Mouse (Mus musculus) intestine, embryonic 15.5 days (tissue): ENCODE data around the gene Epb41l2. TPM values are rescaled to one million over a fixed set of nuclear protein-coding genes. Genes with fewer than 3 reads are reported as not detected.
A peak's percentile ranks its signal among the peaks of the same experiment; 100 is the strongest.

Source experiments
- ATAC-seq: fragments of 200-750 bp; cut with Nextera tagmentation; 2 replicates; pipeline ENCODE4 v1.8.0; 2017; ENCODE audit warnings: moderate TSS enrichment, moderate library complexity
- H3K27ac ChIP-seq: fragments of 300-500 bp; sonication (generic); 2 replicates; pipeline ENCODE4 v1.5.1; 2015; ENCODE audit warnings: mild to moderate bottlenecking, inconsistent platforms
- H3K27me3 ChIP-seq: fragments of 300-500 bp; sonication (generic); replicated peaks from 2 replicates; pipeline ENCODE4 v1.6.1; 2015; ENCODE audit warnings: inconsistent platforms
- H3K36me3 ChIP-seq: fragments of 300-500 bp; sonication (generic); 2 replicates; pipeline ENCODE4 v1.6.1; 2015; ENCODE audit warnings: inconsistent platforms
- H3K4me1 ChIP-seq: fragments of 300-500 bp; sonication (generic); replicated peaks from 2 replicates; pipeline ENCODE4 v1.6.1; 2015; ENCODE audit warnings: inconsistent platforms
- H3K4me2 ChIP-seq: fragments of 300-500 bp; sonication (generic); replicated peaks from 2 replicates; pipeline ENCODE4 v1.6.1; 2015; ENCODE audit warnings: mild to moderate bottlenecking, inconsistent platforms
- H3K4me3 ChIP-seq: fragments of 300-500 bp; sonication (generic); replicated peaks from 2 replicates; pipeline ENCODE4 v1.5.1; 2015; ENCODE audit warnings: inconsistent platforms
- H3K9ac ChIP-seq: fragments of 300-500 bp; sonication (generic); 2 replicates; pipeline ENCODE4 v1.6.1; 2015; ENCODE audit warnings: inconsistent platforms
- H3K9me3 ChIP-seq: fragments of 300-500 bp; sonication (generic); 2 replicates; pipeline ENCODE4 v1.6.1; 2016; ENCODE audit warnings: inconsistent platforms
- WGBS: fragments of 180-500 bp; shearing (Covaris S2); methylation state at CpG from one replicate; pipeline ENCODE4 v1.1.7; 2015; 5-methylcytosine and 5-hydroxymethylcytosine counted together
- polyA plus RNA-seq: library from polyadenylated mRNA; unstranded; fragments of >200 nt; fragmentation: Nextera tagmentation; extraction: Ambion mirVana; gene quantifications from 2 replicates; pipeline ENCODE4 v1.2.1, GENCODE M21; 2015

Gene Epb41l2
- polyA plus RNA-seq, 1 experiment from 2014 or later, result 42.1 TPM

DNA sequence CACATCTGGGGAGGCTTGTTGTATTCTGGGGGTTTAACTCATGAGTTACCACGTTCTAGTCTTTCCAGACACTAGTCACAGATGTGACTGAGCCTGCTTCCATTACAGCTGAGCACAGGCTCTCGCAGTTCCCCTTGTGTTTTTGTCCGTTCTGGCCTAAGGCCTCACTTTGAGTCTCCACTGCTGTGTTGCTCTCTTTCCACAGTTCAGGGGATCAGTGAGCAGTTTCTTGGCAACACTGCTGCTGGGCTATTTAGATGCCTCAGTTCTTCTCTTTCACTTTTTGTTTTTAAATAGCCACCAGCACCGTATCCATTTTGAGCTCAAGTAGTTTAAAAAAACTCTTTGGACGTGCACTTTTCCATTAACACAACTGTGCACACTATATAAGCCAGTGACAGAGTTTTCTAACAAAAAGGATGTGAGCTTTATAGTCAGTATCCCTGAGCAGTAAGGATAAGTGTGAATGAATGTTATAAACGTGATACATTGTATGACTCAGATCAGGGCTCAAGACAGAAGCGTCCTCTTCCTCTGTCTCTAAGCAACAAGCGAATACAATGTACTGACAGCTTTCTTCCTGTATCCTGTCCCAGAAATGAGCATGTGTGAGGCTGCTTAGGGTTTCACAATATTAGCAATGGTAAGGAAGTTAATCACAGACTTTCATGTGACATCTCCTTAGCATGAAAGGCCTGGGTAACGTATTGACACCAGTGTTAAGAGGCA, 28.1 kb upstream of the Epb41l2 start:
- no peak overlapping the region for H3K27ac ChIP-seq
- no peak overlapping the region for H3K4me3 ChIP-seq

DNA sequence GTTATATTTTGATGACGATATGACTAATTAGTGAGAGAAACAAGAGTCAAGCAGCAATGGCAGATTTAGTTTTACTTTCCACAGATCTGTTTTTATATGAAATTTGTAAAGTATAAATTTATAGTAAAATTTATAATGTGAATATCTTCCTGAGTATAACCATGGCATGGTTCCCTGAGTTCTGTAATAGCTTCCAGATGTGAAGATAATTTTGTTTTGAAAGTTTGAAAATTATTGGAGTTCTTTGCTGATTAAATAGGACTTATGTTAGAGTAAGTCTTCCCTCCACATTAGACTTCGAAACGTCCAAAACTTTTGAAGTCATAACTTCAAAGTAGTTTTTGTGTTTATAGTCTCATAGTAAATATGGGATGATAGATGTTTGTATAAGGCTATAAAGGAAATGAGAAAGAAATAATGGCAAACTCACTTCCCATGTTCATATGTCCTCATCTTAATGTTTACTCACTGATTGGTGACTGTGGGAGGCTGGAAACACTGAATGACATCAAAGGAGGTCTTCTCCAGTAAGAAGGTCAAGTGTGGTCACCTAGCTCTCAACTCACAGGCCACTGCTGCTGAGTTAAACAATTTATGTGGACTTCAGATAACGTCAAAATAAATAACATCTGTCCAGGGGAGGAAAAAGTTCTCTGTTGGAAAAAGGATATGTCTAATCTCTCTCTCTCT, 26.1 kb upstream of the Epb41l2 start:
- H3K9ac ChIP-seq, result no peak overlapping the region
- H3K27me3 ChIP-seq, result no peaks in the 10 kb centered on the region
- no peak overlapping the region for H3K4me2 ChIP-seq
- no peaks in the 10 kb centered on the region for H3K9me3 ChIP-seq
- ATAC-seq, result no peak
- H3K36me3 ChIP-seq, result no peaks in the 10 kb centered on the region
- H3K27ac ChIP-seq, result no peak overlapping the region
- WGBS, result 51% methylated on average over 4 of the region's 4 CpGs
- no peak overlapping the region for H3K4me3 ChIP-seq
- H3K4me1 ChIP-seq, result no peaks in the 10 kb centered on the region

More for the DNA sequence above, 28.1 kb upstream of the Epb41l2 start:
- no peaks in the 10 kb centered on the region for H3K9me3 ChIP-seq
- 54% methylated on average over 9 of the region's 9 CpGs for WGBS
- ATAC-seq, result 0 out of 2 replicates have a peak, but pooled peaks have one; percentile 41
- H3K4me1 ChIP-seq, result no peaks in the 10 kb centered on the region
- H3K9ac ChIP-seq, result no peak overlapping the region
- no peaks in the 10 kb centered on the region for H3K36me3 ChIP-seq
- no peaks in the 10 kb centered on the region for H3K27me3 ChIP-seq
- H3K4me2 ChIP-seq, result no peak overlapping the region

DNA sequence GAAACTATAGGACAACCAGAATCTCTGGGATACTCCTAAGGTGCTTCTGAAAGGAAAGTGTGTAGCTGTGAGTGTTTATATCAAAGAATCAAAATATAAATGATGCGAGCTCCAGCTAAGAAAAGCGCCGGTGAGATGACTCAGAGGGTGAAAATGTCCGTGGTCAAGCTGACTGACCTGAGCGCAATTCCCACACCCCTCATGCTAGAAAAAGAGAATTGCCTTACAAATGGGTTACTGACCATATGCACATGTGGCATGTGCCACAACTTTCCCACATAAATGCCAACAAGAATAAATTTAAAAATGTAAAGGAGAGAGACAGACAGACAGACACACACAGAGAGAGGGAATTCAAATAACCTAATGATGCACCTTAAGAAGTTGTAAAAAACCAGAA, 18.9 kb upstream of the Epb41l2 start:
- Histone ChIP-seq H3K4me3 (no peak overlapping the region), H3K36me3 (no peaks in the 10 kb centered on the region), H3K4me1 (no peaks in the 10 kb centered on the region), H3K9ac (no peak overlapping the region), H3K9me3 (no peaks in the 10 kb centered on the region), H3K27ac (no peak overlapping the region), H3K4me2 (no peak overlapping the region), H3K27me3 (no peaks in the 10 kb centered on the region)
- 94% methylated on average over 5 of the region's 5 CpGs for WGBS
- ATAC-seq, result no peak

DNA sequence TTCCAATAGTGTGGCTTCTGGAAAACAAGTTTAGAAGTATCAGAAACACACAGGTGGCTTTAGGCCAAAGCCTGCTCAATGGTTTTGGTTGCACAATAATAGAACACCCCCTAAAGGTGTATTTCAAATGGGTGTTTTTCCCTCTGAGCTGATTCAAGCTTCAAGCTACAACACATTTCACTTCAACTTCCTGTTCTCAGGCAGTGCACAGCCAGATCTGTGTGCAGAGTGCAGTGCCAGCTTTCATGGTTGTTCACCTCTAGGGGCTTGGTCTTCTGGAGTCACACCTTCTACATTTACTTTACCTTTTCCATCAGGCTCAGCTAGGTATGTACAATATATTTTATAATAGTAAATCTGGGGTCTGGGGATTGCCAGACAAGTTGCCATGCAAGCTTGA, 16.8 kb upstream of the Epb41l2 start:
- Histone ChIP-seq H3K27ac (no peak overlapping the region), H3K9ac (no peak overlapping the region), H3K4me3 (no peak overlapping the region), H3K4me1 (no peaks in the 10 kb centered on the region), H3K36me3 (no peaks in the 10 kb centered on the region), H3K27me3 (no peaks in the 10 kb centered on the region), H3K9me3 (no peaks in the 10 kb centered on the region), H3K4me2 (no peak overlapping the region)
- no peak for ATAC-seq

DNA sequence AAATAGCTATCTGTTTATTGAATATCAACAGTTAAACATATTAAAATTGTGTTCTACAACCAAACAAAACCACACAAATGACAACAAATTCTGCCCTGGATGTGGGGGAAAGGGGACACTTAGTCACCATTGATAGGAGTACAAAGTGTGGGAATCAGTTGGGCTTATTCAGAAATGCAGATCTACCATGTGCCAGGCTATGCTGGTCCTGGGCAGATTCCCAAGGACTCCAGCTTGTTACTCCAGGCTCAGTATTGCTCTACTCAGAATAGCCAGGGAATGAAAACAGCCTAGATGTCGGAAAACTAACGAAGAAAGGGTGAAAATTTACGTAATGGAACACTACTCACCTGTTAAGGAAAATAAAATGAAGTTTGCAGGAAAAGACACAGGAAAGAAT, 5.7 kb upstream of the Epb41l2 start:
- Histone ChIP-seq H3K27ac (no peak overlapping the region), H3K4me1 (no peaks in the 10 kb centered on the region), H3K36me3 (no peaks in the 10 kb centered on the region), H3K4me3 (no peak overlapping the region), H3K9ac (no peak overlapping the region), H3K27me3 (no peaks in the 10 kb centered on the region), H3K9me3 (no peaks in the 10 kb centered on the region), H3K4me2 (no peak overlapping the region)
- 93% methylated on average over 3 of the region's 3 CpGs for WGBS
- ATAC-seq, result no peak

DNA sequence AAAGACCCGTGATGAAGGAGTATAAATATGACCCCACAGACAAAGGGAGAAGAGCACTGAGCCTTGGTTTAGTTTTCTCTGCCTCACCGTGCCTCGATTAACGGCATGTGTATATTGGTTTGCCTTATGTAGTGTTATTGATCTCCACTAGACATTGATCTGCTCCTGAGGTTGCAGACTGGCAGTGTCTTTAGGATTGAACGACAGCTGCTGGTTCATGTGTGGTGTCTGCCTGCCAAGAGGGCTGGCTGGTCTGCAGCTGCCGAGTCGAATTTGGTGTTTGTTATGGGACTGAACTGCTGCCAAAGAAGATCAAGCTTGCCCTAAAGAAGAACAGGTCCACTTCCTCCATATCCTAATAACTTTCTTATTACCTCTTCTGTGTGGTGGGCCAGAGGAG, 5.2 kb upstream of the Epb41l2 start:
- no peak overlapping the region for H3K27ac ChIP-seq
- WGBS, result 87% methylated on average over 7 of the region's 7 CpGs
- no peak for ATAC-seq
- no peaks in the 10 kb centered on the region for H3K4me1 ChIP-seq
- no peaks in the 10 kb centered on the region for H3K36me3 ChIP-seq
- H3K4me2 ChIP-seq, result no peak overlapping the region
- H3K4me3 ChIP-seq, result no peak overlapping the region
- H3K27me3 ChIP-seq, result no peaks in the 10 kb centered on the region
- no peak overlapping the region for H3K9ac ChIP-seq
- no peaks in the 10 kb centered on the region for H3K9me3 ChIP-seq

DNA sequence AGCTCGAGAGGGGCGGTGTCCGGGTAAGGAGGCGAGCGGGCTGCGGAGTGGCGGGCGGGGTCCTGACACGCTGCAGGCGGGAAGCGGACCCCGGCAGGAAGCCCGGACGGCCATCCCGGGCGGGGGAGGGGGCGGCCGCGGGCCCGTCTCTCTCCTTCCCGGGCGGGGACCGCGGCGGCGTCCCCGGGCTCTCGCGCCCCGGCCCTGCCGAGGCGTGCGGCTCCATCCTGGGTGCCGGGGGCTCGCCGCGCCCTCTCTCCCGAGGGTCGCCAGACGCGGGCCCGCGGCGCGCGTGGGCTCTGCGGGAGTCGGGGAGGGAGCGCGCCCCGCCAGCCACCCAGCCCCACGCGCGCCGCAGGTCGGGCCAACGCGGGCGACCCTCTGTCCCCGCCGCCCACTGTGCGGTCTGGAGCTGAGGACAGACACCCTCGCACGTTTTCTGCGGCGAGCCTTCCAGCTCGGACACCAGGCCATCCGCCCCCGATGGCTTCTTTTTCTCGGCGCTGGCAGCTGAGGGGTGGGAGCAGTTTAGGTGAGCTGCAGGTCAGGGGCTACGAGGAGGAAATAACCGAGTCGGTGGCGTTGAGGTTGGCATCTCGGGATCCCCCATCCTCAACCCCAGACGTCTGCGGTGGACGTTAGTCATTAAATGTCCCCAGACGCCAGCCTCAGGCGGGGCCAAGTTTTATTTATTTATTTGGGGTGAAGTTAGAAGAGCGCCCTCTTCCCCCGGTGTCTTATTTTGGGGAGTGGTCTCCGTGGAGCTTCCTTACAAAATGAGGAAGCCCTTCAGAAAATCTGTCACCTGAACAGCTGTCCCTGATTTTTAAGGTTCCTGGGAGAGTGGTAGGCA, 587 bp downstream of the Epb41l2 start:
- H3K27ac ChIP-seq, result peak overlapping the region; percentile 83
- no peaks in the 10 kb centered on the region for H3K27me3 ChIP-seq
- ATAC-seq, result peak; percentile 4; the same call in 1 of the 2 replicates
- WGBS, result 1% methylated on average over 48 of the region's 84 CpGs
- H3K9me3 ChIP-seq, result no peaks in the 10 kb centered on the region
- no peaks in the 10 kb centered on the region for H3K36me3 ChIP-seq
- peak overlapping the region; percentile 80 for H3K4me2 ChIP-seq
- peak overlapping the region; percentile 80 for H3K9ac ChIP-seq
- H3K4me3 ChIP-seq, result peak overlapping the region; percentile 85
- 0 out of 2 replicates have a peak, but pooled peaks cover 6% of the 10 kb centered on the region for H3K4me1 ChIP-seq

DNA sequence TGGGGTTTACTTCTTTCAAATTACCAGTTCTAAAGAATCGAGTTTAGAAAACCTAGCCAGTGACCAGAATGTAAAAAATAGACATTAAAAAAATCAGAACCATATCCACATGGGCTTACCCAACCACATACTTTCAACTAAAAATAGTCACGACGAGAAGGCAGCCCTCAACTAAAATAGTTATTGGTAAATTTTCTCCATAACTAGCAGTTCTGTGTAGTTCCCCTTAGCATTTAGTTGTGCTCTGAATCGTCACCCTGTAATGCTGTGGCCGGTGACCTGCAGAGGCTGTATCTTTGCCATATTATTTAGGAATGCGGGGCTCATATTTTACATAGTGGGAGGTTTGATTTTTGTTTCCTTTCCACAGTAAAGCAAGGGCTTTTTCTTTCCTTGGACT, 2.6 kb downstream of the Epb41l2 start:
- H3K9me3 ChIP-seq, result no peaks in the 10 kb centered on the region
- 64% methylated on average over 6 of the region's 6 CpGs for WGBS
- H3K36me3 ChIP-seq, result no peaks in the 10 kb centered on the region
- ATAC-seq, result no peak
- no peak overlapping the region for H3K27ac ChIP-seq
- H3K4me1 ChIP-seq, result 0 out of 2 replicates have a peak, but pooled peaks cover 6% of the 10 kb centered on the region
- H3K4me3 ChIP-seq, result no peak overlapping the region
- H3K27me3 ChIP-seq, result no peaks in the 10 kb centered on the region
- H3K4me2 ChIP-seq, result 0 out of 2 replicates have a peak overlapping the region, but pooled peaks have one; percentile 80
- no peak overlapping the region for H3K9ac ChIP-seq

DNA sequence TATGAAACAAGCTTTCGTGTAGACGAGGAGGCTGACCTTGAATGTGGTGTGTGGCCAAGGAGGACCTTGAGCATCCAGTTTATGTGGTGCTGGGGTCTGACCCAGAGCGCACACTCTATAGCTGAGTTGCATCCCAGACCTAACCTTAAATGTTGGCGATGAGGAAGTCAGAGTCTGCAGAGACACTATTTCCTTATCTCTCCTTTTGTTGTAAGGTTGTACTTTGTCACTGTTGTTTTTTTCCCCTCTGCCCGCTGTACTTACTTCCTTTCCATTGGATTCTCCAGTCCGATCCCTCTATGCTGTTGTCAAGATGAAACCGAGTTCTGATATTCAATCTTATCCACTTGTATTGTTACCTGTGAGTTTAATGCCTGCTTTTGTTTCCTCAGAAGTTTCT, 5.6 kb downstream of the Epb41l2 start:
- no peak overlapping the region for H3K9ac ChIP-seq
- no peaks in the 10 kb centered on the region for H3K36me3 ChIP-seq
- 0 out of 2 replicates have a peak, but pooled peaks cover 6% of the 10 kb centered on the region for H3K4me1 ChIP-seq
- 87% methylated on average over 7 of the region's 7 CpGs for WGBS
- no peak overlapping the region for H3K27ac ChIP-seq
- no peaks in the 10 kb centered on the region for H3K9me3 ChIP-seq
- no peaks in the 10 kb centered on the region for H3K27me3 ChIP-seq
- no peak overlapping the region for H3K4me2 ChIP-seq
- H3K4me3 ChIP-seq, result no peak overlapping the region
- no peak for ATAC-seq

DNA sequence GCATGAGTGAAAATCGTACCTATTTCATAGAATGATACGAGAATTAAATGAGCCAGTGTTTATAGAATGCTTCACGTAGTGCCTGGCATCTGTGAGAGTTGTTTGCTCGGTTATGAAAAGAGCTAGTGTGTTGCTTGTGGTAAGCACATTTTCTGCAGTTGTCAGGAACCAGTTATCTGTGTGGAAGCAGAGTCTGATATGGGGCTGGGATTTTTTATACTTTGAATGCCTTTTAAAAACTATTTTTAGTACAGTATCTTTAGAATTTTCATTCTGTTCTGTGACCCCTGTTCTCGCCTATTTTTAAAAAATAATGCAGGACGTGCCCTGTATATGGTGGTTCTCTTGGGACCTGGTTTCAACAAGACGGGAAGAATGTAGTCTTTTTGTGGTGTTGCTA, 6.1 kb downstream of the Epb41l2 start:
- no peak overlapping the region for H3K4me2 ChIP-seq
- no peak overlapping the region for H3K27ac ChIP-seq
- H3K9ac ChIP-seq, result no peak overlapping the region
- H3K9me3 ChIP-seq, result no peaks in the 10 kb centered on the region
- 70% methylated on average over 7 of the region's 7 CpGs for WGBS
- H3K4me1 ChIP-seq, result 0 out of 2 replicates have a peak, but pooled peaks cover 6% of the 10 kb centered on the region
- no peaks in the 10 kb centered on the region for H3K27me3 ChIP-seq
- no peak for ATAC-seq
- H3K4me3 ChIP-seq, result no peak overlapping the region
- no peaks in the 10 kb centered on the region for H3K36me3 ChIP-seq

DNA sequence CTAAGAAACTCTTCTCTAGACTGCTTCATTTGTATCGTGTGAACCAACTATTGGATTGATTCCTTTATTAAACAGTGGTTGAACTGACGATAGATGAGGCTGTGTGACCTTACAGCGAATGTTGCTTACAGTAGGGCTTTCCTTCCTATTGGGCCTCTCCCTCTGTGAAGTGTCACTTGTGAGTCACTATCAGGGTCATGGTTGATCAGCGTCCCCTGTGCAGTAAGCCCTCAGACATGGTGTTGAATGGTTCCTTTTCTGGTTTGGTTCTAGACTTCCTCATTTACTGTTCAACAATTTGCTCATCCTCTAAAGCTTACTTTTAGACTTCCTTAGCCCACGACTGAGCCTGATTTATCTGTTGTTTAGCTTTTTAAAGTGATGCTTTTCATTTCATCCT, 7.1 kb downstream of the Epb41l2 start:
- Histone ChIP-seq H3K4me1 (no peaks in the 10 kb centered on the region; the same call in 1 of the 2 replicates), H3K27ac (no peak overlapping the region), H3K36me3 (no peaks in the 10 kb centered on the region), H3K4me2 (no peak overlapping the region), H3K4me3 (no peak overlapping the region), H3K9ac (no peak overlapping the region), H3K9me3 (no peaks in the 10 kb centered on the region), H3K27me3 (no peaks in the 10 kb centered on the region)
- no peak for ATAC-seq
- 59% methylated on average over 5 of the region's 5 CpGs for WGBS

DNA sequence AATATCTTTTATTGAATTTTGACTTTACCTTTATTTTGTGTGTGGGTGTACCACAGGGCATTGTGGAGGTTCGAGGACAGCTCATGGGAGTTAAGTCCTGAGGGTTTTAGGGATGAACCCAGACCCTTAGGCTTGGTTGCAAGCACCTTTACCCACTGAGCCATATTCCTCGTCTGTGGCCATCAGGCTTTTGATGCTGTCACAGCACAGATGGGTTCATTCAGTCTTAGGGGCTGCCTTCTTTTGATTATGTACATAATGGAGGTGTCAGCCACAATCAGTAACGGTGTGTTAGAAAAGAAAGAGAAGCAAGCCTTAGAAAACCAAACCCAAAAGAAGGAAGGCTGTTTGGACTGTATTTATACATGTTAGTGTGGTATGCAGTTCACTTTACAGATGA, 9.3 kb downstream of the Epb41l2 start:
- no peak overlapping the region for H3K4me2 ChIP-seq
- H3K27ac ChIP-seq, result no peak overlapping the region
- WGBS, result 86% methylated on average over 3 of the region's 3 CpGs
- peaks cover 8% of the 10 kb centered on the region; the same call in 1 of the 2 replicates for H3K4me1 ChIP-seq
- no peaks in the 10 kb centered on the region for H3K27me3 ChIP-seq
- H3K4me3 ChIP-seq, result no peak overlapping the region
- H3K9me3 ChIP-seq, result no peaks in the 10 kb centered on the region
- no peaks in the 10 kb centered on the region for H3K36me3 ChIP-seq
- no peak overlapping the region for H3K9ac ChIP-seq
- no peak for ATAC-seq
